Mouse (Mus musculus): ENCODE data around the gene Mall.

- TF ChIP-seq CTCF (IDR thresholded peaks at IDR 0.05; ENCODE audit: borderline replicate concordance, control insufficient read depth, extremely low read depth, insufficient read depth, low read length, poor library complexity) = no peak
- no peak for TF ChIP-seq POLR2A (IDR thresholded peaks at IDR 0.05; ENCODE audit: control insufficient read depth, extremely low read depth, insufficient read depth, low read length, poor library complexity)
These were observed 44.8 kb upstream of the Mall start for GRCm38 (mm10) chr2:127774578-127774941.
